Mouse (Mus musculus) cerebellum, adult 2 months (tissue): Measurements from ENCODE around the gene Faf2.

Source experiments
- CTCF ChIP-seq: fragments of 200-500 bp; IDR thresholded peaks from 2 replicates; pipeline ENCODE4 v1.5.1; 2011; ENCODE audit warnings: low read depth, mild to moderate bottlenecking, control low read depth, low read length, moderate library complexity, borderline replicate concordance; ENCODE audit not compliant: insufficient read depth
- POLR2A ChIP-seq: fragments of 200-500 bp; IDR thresholded peaks from 2 replicates; pipeline ENCODE4 v1.6.1; 2011; ENCODE audit warnings: low read length, control low read depth, borderline replicate concordance; ENCODE audit not compliant: insufficient read depth

DNA sequence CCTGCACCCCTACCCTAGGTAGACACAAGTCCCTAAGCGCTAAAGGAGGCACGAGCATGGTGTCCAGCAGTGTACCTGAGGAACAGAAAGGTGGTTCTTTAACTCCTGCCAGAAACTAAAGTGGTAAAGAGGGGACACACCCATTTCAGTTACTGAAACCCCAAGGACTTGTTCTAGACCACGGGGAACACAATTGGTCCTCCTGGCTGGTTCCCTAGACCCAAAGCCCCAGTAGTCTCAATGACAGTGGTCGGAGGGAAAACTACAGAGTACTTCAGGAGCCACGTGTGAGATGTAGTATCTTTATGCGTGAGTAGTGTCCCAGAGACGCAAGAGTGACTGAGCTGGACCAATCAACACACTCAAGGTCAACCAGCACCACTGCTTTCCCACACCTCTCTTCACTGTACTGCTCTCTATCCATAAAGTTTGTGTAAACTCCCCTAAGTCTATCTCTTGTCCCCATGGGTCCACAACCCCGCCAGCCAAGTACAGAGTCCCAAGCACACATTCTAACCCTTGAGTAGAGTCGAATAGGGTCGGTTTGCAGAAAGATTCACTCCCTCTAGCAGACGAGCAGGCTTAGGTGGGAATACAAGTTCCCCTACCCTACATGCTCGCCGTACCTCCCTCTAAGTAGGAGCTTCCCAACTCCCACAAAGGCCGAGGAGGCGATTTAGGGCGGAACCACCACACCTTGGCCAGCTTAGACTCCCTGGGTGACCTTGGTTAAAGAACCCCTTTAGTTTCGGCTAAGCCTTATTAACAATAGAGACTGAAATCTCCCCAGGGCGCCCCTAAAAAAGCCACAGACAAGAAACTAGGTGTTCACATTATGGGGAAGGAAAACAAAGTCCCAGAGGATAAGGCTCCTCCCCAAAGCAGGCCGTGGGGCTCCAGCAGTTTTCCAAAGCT is 64.8 kb downstream of the Faf2 start:
- TF ChIP-seq POLR2A (no peak), CTCF (no peak)
